In genomic region chr12:34292346-34292745, GRCm38 (mm10) we compare ENCODE assay signal across 16 mouse cellular contexts.
"Had no signal": no experiment of that assay in that cellular context is flagged by ENCODE, and none has a peak within 500 bp of the region (broad histone marks: within the 10 kb centered on the region; RNA-seq: fewer than 3 reads in every experiment).

No protein-coding gene starts in this region.

- ATAC-seq: midbrain, embryonic 16.5 days had no signal

- H3K4me2 ChIP-seq: lung, embryonic 14.5 days; neural tube, embryonic 13.5 days; neural tube, embryonic 15.5 days had no signal

- H3K36me3 ChIP-seq: midbrain, embryonic 10.5 days; neural tube, embryonic 13.5 days; neural tube, embryonic 15.5 days had no signal

- H3K27ac ChIP-seq: liver, embryonic 14.5 days; midbrain, embryonic 10.5 days; neural tube, embryonic 13.5 days; neural tube, embryonic 15.5 days had no signal

- H3K4me3 ChIP-seq: midbrain, embryonic 10.5 days; myocyte; neural tube, embryonic 13.5 days; neural tube, embryonic 15.5 days had no signal

- DNase-seq: lung, adult 18-20 months; lung, embryonic 14.5 days; lung, postnatal 10 days; lung, postnatal 4 days; right cerebral cortex, postnatal 25 days; right cerebral cortex, postnatal 4 days; spleen, adult 18-20 months; thymus, adult 18-20 months; thymus, postnatal 14 days; thymus, postnatal 36 days had no signal

- H3K4me1 ChIP-seq: midbrain, embryonic 10.5 days; neural tube, embryonic 13.5 days; neural tube, embryonic 15.5 days had no signal

- H3K9ac ChIP-seq: liver, embryonic 14.5 days; lung, embryonic 14.5 days; neural tube, embryonic 13.5 days; neural tube, embryonic 15.5 days had no signal

- H3K27me3 ChIP-seq: neural tube, embryonic 13.5 days; neural tube, embryonic 15.5 days had no signal

- H3K9me3 ChIP-seq: midbrain, embryonic 10.5 days; neural tube, embryonic 13.5 days; neural tube, embryonic 15.5 days had no signal
